Mouse (Mus musculus) C2C12 (cell line): ENCODE data around the gene Flt3.

Experiments used
- CEBPB ChIP-seq: IDR thresholded peaks from one replicate; pipeline ENCODE4 v1.6.1; 2011; ENCODE audit warnings: low read depth, mild to moderate bottlenecking, control low read depth, moderate library complexity
- CTCF ChIP-seq: IDR thresholded peaks from one replicate; pipeline ENCODE4 v1.5.1; 2011; ENCODE audit not compliant: control insufficient read depth, insufficient read depth, insufficient read length
- USF1 ChIP-seq: IDR thresholded peaks from one replicate; pipeline ENCODE4 v1.6.1; 2011; ENCODE audit warnings: low read depth, mild to moderate bottlenecking, control low read depth, moderate library complexity

DNA sequence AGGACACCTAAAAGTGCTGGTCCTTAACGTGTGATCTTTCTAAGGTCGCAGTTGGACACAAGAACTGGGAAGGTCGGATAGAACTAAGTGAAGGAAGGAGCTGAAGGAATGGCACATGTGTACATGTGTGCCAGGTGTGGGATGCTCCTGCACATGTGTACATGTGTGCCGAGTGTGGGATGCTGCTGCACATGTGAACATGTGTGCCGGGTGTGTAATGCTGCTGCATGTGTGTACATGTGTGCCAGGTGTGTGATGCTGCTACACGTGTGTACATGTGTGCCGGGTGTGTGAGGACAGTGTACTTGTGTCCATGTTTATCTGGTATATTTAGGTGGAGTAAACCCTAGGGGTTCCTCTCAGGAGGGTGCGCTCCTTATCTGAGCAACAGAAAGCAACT is 32.6 kb upstream of the Flt3 start:
- TF ChIP-seq USF1, result no peak
- no peak for TF ChIP-seq CTCF
- TF ChIP-seq CEBPB, result no peak
